Mouse (Mus musculus) limb, embryonic 13.5 days (tissue): Measurements from ENCODE around the gene Lhfpl4. TPM values are rescaled to one million over a fixed set of nuclear protein-coding genes. Genes with fewer than 3 reads are reported as not detected.

Experiments
- ATAC-seq: fragments of 200-750 bp; cut with Nextera tagmentation; 2 replicates; pipeline ENCODE4 v1.8.0; 2017; ENCODE audit warnings: low read depth, moderate number of reproducible peaks, moderate TSS enrichment; ENCODE audit not compliant: low FRiP score
- H3K27ac ChIP-seq: fragments of 300-500 bp; sonication (generic); 2 replicates; pipeline ENCODE4 v1.5.1; 2015; ENCODE audit warnings: inconsistent platforms, mild to moderate bottlenecking, moderate library complexity
- H3K27me3 ChIP-seq: fragments of 300-500 bp; sonication (generic); 2 replicates; pipeline ENCODE4 v1.6.1; 2015; ENCODE audit warnings: mild to moderate bottlenecking, inconsistent platforms
- H3K36me3 ChIP-seq: fragments of 300-500 bp; sonication (generic); 2 replicates; pipeline ENCODE4 v1.6.1; 2015; ENCODE audit warnings: inconsistent platforms, mild to moderate bottlenecking, moderate library complexity
- H3K4me1 ChIP-seq: fragments of 300-500 bp; sonication (generic); 2 replicates; pipeline ENCODE4 v1.6.1; 2015; ENCODE audit warnings: inconsistent platforms
- H3K4me2 ChIP-seq: fragments of 300-500 bp; sonication (generic); replicated peaks from 2 replicates; pipeline ENCODE4 v1.6.1; 2015; ENCODE audit warnings: inconsistent platforms, mild to moderate bottlenecking, moderate library complexity
- H3K4me3 ChIP-seq: fragments of 300-500 bp; sonication (generic); 2 replicates; pipeline ENCODE4 v1.5.1; 2015; ENCODE audit warnings: moderate library complexity, mild to moderate bottlenecking, inconsistent platforms
- H3K9ac ChIP-seq: fragments of 300-500 bp; sonication (generic); 2 replicates; pipeline ENCODE4 v1.6.1; 2015; ENCODE audit warnings: mild to moderate bottlenecking, inconsistent platforms
- H3K9me3 ChIP-seq: fragments of 300-500 bp; sonication (generic); 2 replicates; pipeline ENCODE4 v1.6.1; 2016; ENCODE audit warnings: inconsistent platforms
- WGBS: fragments of 180-500 bp; shearing (Covaris S2); methylation state at CpG from one replicate; pipeline ENCODE4 v1.1.7; 2015; 5-methylcytosine and 5-hydroxymethylcytosine counted together
- polyA plus RNA-seq: library from polyadenylated mRNA; unstranded; fragments of >200 nt; fragmentation: Nextera tagmentation; extraction: Ambion mirVana; gene quantifications from 2 replicates; pipeline ENCODE4 v1.2.1, GENCODE M21; 2015

The Lhfpl4 gene
- polyA plus RNA-seq, 1 experiment from 2014 or later, result 0.80 TPM

GRCm38 (mm10) chr6:113166661-113167251 is 28.4 kb downstream of the Lhfpl4 start:
- H3K9ac ChIP-seq, result no peak overlapping the region
- H3K4me2 ChIP-seq, result peak overlapping the region; percentile 35
- H3K36me3 ChIP-seq, result no peaks in the 10 kb centered on the region
- H3K27me3 ChIP-seq, result no peaks in the 10 kb centered on the region
- ATAC-seq, result peak; percentile 73
- peaks cover 23% of the 10 kb centered on the region for H3K4me1 ChIP-seq
- H3K9me3 ChIP-seq, result no peaks in the 10 kb centered on the region
- H3K4me3 ChIP-seq, result no peak overlapping the region
- 50% methylated on average over 17 of the region's 17 CpGs for WGBS
- H3K27ac ChIP-seq, result peak overlapping the region; percentile 48; the same call in 1 of the 2 replicates

GRCm38 (mm10) chr6:113163513-113163912 is 31.7 kb downstream of the Lhfpl4 start:
- H3K4me3 ChIP-seq, result no peak overlapping the region
- H3K4me2 ChIP-seq, result no peak overlapping the region
- no peaks in the 10 kb centered on the region for H3K9me3 ChIP-seq
- no peak overlapping the region for H3K27ac ChIP-seq
- H3K27me3 ChIP-seq, result no peaks in the 10 kb centered on the region
- peaks cover 15% of the 10 kb centered on the region for H3K4me1 ChIP-seq
- H3K9ac ChIP-seq, result no peak overlapping the region
- H3K36me3 ChIP-seq, result peaks cover 12% of the 10 kb centered on the region
- ATAC-seq, result no peak

- H3K4me3 ChIP-seq, result no peak overlapping the region
- peaks cover 12% of the 10 kb centered on the region for H3K36me3 ChIP-seq
- no peak overlapping the region for H3K4me2 ChIP-seq
- H3K9ac ChIP-seq, result no peak overlapping the region
- no peaks in the 10 kb centered on the region for H3K9me3 ChIP-seq
- WGBS, result 84% methylated on average over 1 of the region's 1 CpGs
- no peak overlapping the region for H3K27ac ChIP-seq
- H3K4me1 ChIP-seq, result peaks cover 5% of the 10 kb centered on the region
- no peak for ATAC-seq
- H3K27me3 ChIP-seq, result no peaks in the 10 kb centered on the region
These were observed 33.2 kb downstream of the Lhfpl4 start for GRCm38 (mm10) chr6:113161982-113162381.

GRCm38 (mm10) chr6:113160106-113160505 is 35.1 kb downstream of the Lhfpl4 start:
- 91% methylated on average over 10 of the region's 10 CpGs for WGBS
- H3K27me3 ChIP-seq, result no peaks in the 10 kb centered on the region
- H3K36me3 ChIP-seq, result peaks cover 22% of the 10 kb centered on the region
- no peak overlapping the region for H3K9ac ChIP-seq
- H3K9me3 ChIP-seq, result no peaks in the 10 kb centered on the region
- no peak overlapping the region for H3K4me2 ChIP-seq
- no peak overlapping the region for H3K27ac ChIP-seq
- no peak overlapping the region for H3K4me3 ChIP-seq
- ATAC-seq, result no peak
- no peaks in the 10 kb centered on the region for H3K4me1 ChIP-seq

GRCm38 (mm10) chr6:113156064-113156463 is 39.1 kb downstream of the Lhfpl4 start:
- Histone ChIP-seq H3K9me3 (no peaks in the 10 kb centered on the region), H3K4me3 (no peak overlapping the region), H3K4me2 (no peak overlapping the region), H3K27ac (no peak overlapping the region), H3K9ac (no peak overlapping the region), H3K4me1 (no peaks in the 10 kb centered on the region), H3K36me3 (peaks cover 63% of the 10 kb centered on the region), H3K27me3 (no peaks in the 10 kb centered on the region)
- WGBS, result 93% methylated on average over 4 of the region's 4 CpGs
- no peak for ATAC-seq

- no peak for ATAC-seq
- H3K27me3 ChIP-seq, result no peaks in the 10 kb centered on the region
- H3K4me3 ChIP-seq, result no peak overlapping the region
- H3K4me2 ChIP-seq, result no peak overlapping the region
- H3K4me1 ChIP-seq, result no peaks in the 10 kb centered on the region
- H3K27ac ChIP-seq, result no peak overlapping the region
- no peaks in the 10 kb centered on the region for H3K9me3 ChIP-seq
- peaks cover 67% of the 10 kb centered on the region for H3K36me3 ChIP-seq
- no peak overlapping the region for H3K9ac ChIP-seq
- WGBS, result 87% methylated on average over 6 of the region's 6 CpGs
These were observed 40.3 kb downstream of the Lhfpl4 start for GRCm38 (mm10) chr6:113154886-113155285.

GRCm38 (mm10) chr6:113154071-113154470 is 41.1 kb downstream of the Lhfpl4 start:
- WGBS, result 95% methylated on average over 8 of the region's 8 CpGs
- no peaks in the 10 kb centered on the region for H3K4me1 ChIP-seq
- no peaks in the 10 kb centered on the region for H3K9me3 ChIP-seq
- H3K36me3 ChIP-seq, result peaks cover 71% of the 10 kb centered on the region
- no peaks in the 10 kb centered on the region for H3K27me3 ChIP-seq
- H3K9ac ChIP-seq, result no peak overlapping the region
- no peak for ATAC-seq
- H3K27ac ChIP-seq, result no peak overlapping the region
- no peak overlapping the region for H3K4me3 ChIP-seq
- no peak overlapping the region for H3K4me2 ChIP-seq

GRCm38 (mm10) chr6:113145249-113145648 is 49.9 kb downstream of the Lhfpl4 start:
- no peaks in the 10 kb centered on the region for H3K4me1 ChIP-seq
- H3K9me3 ChIP-seq, result no peaks in the 10 kb centered on the region
- no peak overlapping the region for H3K27ac ChIP-seq
- H3K27me3 ChIP-seq, result no peaks in the 10 kb centered on the region
- no peak overlapping the region for H3K9ac ChIP-seq
- H3K4me3 ChIP-seq, result no peak overlapping the region
- no peak for ATAC-seq
- 96% methylated on average over 4 of the region's 4 CpGs for WGBS
- H3K4me2 ChIP-seq, result no peak overlapping the region
- H3K36me3 ChIP-seq, result peaks cover 84% of the 10 kb centered on the region

GRCm38 (mm10) chr6:113144764-113145163 is 50.4 kb downstream of the Lhfpl4 start:
- Histone ChIP-seq H3K9ac (no peak overlapping the region), H3K4me2 (no peak overlapping the region), H3K4me1 (no peaks in the 10 kb centered on the region), H3K36me3 (peaks cover 80% of the 10 kb centered on the region), H3K27ac (no peak overlapping the region), H3K9me3 (no peaks in the 10 kb centered on the region), H3K27me3 (no peaks in the 10 kb centered on the region), H3K4me3 (no peak overlapping the region)
- WGBS, result 97% methylated on average over 1 of the region's 1 CpGs
- ATAC-seq, result no peak

GRCm38 (mm10) chr6:113141389-113142094 is 53.6 kb downstream of the Lhfpl4 start:
- H3K4me1 ChIP-seq, result no peaks in the 10 kb centered on the region
- no peak overlapping the region for H3K4me2 ChIP-seq
- no peak for ATAC-seq
- H3K9ac ChIP-seq, result no peak overlapping the region
- H3K27me3 ChIP-seq, result no peaks in the 10 kb centered on the region
- peaks cover 79% of the 10 kb centered on the region for H3K36me3 ChIP-seq
- no peaks in the 10 kb centered on the region for H3K9me3 ChIP-seq
- no peak overlapping the region for H3K4me3 ChIP-seq
- H3K27ac ChIP-seq, result no peak overlapping the region
- 93% methylated on average over 1 of the region's 1 CpGs for WGBS

GRCm38 (mm10) chr6:113133360-113133759 is 61.8 kb downstream of the Lhfpl4 start:
- ATAC-seq, result no peak
- H3K4me1 ChIP-seq, result no peaks in the 10 kb centered on the region
- no peak overlapping the region for H3K9ac ChIP-seq
- no peaks in the 10 kb centered on the region for H3K9me3 ChIP-seq
- 81% methylated on average over 2 of the region's 2 CpGs for WGBS
- H3K4me3 ChIP-seq, result no peak overlapping the region
- no peak overlapping the region for H3K27ac ChIP-seq
- H3K36me3 ChIP-seq, result peaks cover 55% of the 10 kb centered on the region
- no peak overlapping the region for H3K4me2 ChIP-seq
- no peaks in the 10 kb centered on the region for H3K27me3 ChIP-seq

GRCm38 (mm10) chr6:113120806-113121205 is 74.4 kb downstream of the Lhfpl4 start:
- no peak overlapping the region for H3K4me2 ChIP-seq
- H3K4me3 ChIP-seq, result no peak overlapping the region
- WGBS, result 94% methylated on average over 10 of the region's 10 CpGs
- no peak overlapping the region for H3K9ac ChIP-seq
- ATAC-seq, result no peak
- H3K27me3 ChIP-seq, result no peaks in the 10 kb centered on the region
- H3K36me3 ChIP-seq, result peaks cover 76% of the 10 kb centered on the region
- H3K4me1 ChIP-seq, result no peaks in the 10 kb centered on the region
- H3K27ac ChIP-seq, result no peak overlapping the region
- H3K9me3 ChIP-seq, result no peaks in the 10 kb centered on the region
